Mouse (Mus musculus) kidney, adult 18-20 months (tissue): ENCODE measurements at regions not wholly inside any gene's neighbourhood (a gene's known extent, or its start where the extent isn't known, plus 50 kb on each side); places are given as distances from the start of the nearest gene placed in this dataset.
A peak's percentile ranks its signal among the peaks of the same experiment; 100 is the strongest.

Source experiments
- DNase-seq: peaks from one replicate; pipeline ENCODE4 v3.0.0; 2021

DNA sequence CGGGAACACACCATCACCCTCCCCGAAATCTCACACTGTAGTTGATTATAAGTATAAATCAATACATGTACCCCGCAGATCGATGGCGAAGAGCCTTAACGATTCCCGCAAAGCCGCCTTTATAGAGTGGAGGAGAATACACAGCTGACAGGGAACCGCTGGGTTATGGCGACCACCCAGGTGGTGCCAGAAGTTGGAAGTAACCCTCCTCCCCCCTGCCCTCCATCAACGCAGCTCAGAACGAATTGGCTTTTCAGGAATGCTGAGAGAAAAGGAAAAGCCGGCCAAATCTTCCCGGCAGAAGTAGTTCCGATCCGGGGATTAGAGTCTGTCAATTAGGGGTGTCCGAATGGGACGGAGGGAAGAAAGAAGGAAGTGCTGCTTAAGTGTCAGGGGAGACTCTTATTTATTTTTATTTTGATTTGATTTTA is 75.6 kb upstream of the Hmga2 start:
- peak; percentile 3 for DNase-seq

- DNase-seq: no peak
Observed at GRCm38 (mm10) chr10:120547164-120547563, 70.9 kb upstream of the Hmga2 start.

DNA sequence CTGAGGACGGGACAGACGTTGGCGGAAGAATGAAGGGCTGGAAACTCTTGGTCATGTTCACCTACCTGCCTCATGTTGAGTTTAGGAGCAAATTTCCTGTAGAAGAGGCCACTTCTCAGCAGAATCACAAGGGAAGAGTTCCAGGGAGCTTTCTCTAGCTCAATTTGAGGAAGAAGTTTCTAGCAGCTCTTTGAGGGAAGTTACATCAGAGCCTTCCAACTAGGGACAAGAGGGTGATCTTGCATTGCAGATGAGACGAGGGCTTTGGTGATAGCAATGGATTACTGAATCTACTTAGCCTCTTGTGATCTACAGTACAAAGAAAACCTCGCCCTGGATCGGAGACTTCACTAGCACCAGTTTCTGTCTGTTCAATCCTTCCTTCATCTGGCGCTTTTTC is 65.3 kb upstream of the Hmga2 start:
- no peak for DNase-seq

GRCm38 (mm10) chr10:120538561-120538960 is 62.3 kb upstream of the Hmga2 start:
- DNase-seq: no peak

DNA sequence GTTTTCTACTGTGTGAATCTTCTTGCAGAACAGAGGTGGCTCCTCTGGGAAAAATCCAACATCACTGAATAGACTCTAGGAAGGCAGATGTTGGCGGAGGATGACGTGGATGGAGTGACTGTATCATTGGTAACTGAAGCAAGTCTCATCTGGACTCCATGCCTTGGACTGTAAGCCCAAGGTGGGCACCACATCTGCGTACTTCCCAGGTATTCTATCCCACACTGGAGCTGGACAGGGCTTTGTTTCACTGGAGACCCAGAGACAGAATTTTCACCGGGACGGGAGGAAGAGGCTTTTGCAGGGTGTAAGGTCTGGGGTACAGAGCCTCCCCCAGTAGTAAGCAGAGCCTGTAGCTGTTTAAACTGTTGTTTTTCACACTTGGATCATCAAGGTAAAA is 52.1 kb upstream of the Hmga2 start:
- no peak for DNase-seq

DNA sequence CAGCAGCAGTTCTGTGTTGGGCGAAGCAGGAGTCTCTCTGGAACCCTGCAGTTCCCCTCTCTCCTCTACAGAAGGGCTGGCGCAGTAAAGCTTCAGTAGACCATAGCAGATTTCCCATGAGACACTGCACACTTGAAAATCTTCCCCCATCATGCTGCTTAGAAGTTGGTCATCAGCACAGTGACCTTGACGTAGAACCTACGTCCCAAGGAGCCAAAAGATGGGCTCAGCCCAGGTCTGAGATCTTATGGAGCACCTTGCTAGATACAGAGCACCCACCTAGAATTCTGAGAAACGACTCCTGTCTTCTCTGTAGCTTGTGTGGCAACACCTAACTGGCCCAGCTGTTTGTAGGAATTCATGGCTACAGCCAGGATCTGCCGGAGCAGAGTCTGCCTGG is 51.7 kb upstream of the Hmga2 start:
- no peak for DNase-seq

- DNase-seq: no peak
Observed at GRCm38 (mm10) chr10:120526991-120527390, 50.7 kb upstream of the Hmga2 start.
